Mouse (Mus musculus) CH12.LX (cell line): ENCODE measurements at regions not wholly inside any gene's neighbourhood (a gene's known extent, or its start where the extent isn't known, plus 50 kb on each side); places are given as distances from the start of the nearest gene placed in this dataset.

Experiments used
- DNase-seq: peaks from one replicate; pipeline ENCODE4 v3.0.0-alpha.2; 2013; ENCODE audit errors: extremely low read depth
- H3K27ac ChIP-seq: 2 replicates; pipeline ENCODE4 v1.5.1; 2012; ENCODE audit warnings: low read depth, mild to moderate bottlenecking, control low read depth, moderate library complexity; ENCODE audit not compliant: insufficient read depth
- H3K27me3 ChIP-seq: replicated peaks from 2 replicates; pipeline ENCODE3; 2012; ENCODE audit warnings: inconsistent platforms
- H3K36me3 ChIP-seq, 2 experiments: replicated peaks in 1 of 2; 2 replicates each; pipeline versions ENCODE3 to v1.6.1; 2012; ENCODE audit warnings: inconsistent platforms in 1 of 2, low read length in 1 of 2, mild to moderate bottlenecking in 1 of 2, mixed read lengths in 1 of 2, moderate library complexity in 1 of 2; ENCODE audit not compliant: control insufficient read depth in 1 of 2, insufficient read depth in 1 of 2
- H3K4me1 ChIP-seq, 2 experiments: 2 replicates each; pipeline ENCODE4 v1.6.1; 2012; ENCODE audit warnings: inconsistent platforms in 1 of 2, moderate library complexity in 1 of 2; ENCODE audit not compliant: insufficient read depth in 2 of 2, control insufficient read depth in 1 of 2
- H3K4me2 ChIP-seq: 2 replicates; pipeline ENCODE4 v1.6.1; 2012; ENCODE audit warnings: low read depth, mild to moderate bottlenecking, control low read depth; ENCODE audit not compliant: poor library complexity, insufficient read depth, severe bottlenecking
- H3K4me3 ChIP-seq, 3 experiments: fragments of 150-350 bp in 1 of 3; sonication (generic) in 1 of 3; replicated peaks in 1 of 3; 2 replicates each; pipeline versions ENCODE3 to v1.5.1; 2011 to 2012; ENCODE audit warnings: low read depth in 2 of 3, low read length in 2 of 3, mild to moderate bottlenecking in 2 of 3, moderate library complexity in 2 of 3, control low read depth in 1 of 3, improper control_type of control experiment in 1 of 3, inconsistent platforms in 1 of 3, mixed read lengths in 1 of 3; ENCODE audit not compliant: poor library complexity in 1 of 3
- H3K79me2 ChIP-seq: replicated peaks from 2 replicates; pipeline ENCODE4 v1.6.1; 2012; ENCODE audit warnings: mild to moderate bottlenecking, moderate library complexity; ENCODE audit not compliant: control insufficient read depth, poor library complexity, insufficient read depth, severe bottlenecking; ENCODE audit errors: extremely low read depth
- H3K9ac ChIP-seq: 2 replicates; pipeline ENCODE4 v1.6.1; 2012; ENCODE audit warnings: low read depth, mild to moderate bottlenecking, control low read depth, moderate library complexity; ENCODE audit not compliant: insufficient read depth
- H3K9me3 ChIP-seq: replicated peaks from 2 replicates; pipeline ENCODE3; 2012; ENCODE audit warnings: low read length, inconsistent platforms, mixed read lengths
- ELF1 ChIP-seq: IDR thresholded peaks from 2 replicates; pipeline ENCODE4 v1.6.1; 2014; ENCODE audit warnings: low read depth, mild to moderate bottlenecking, inconsistent platforms, low read length, improper control_type of control experiment
- ETS1 ChIP-seq: conservative IDR thresholded peaks from 2 replicates; pipeline ENCODE4 v1.6.1; 2012; ENCODE audit warnings: low read depth, mild to moderate bottlenecking, inconsistent platforms, low read length, improper control_type of control experiment, moderate library complexity
- GABPA ChIP-seq: IDR thresholded peaks from 2 replicates; pipeline ENCODE4 v1.6.1; 2012; ENCODE audit warnings: low read depth, low read length, improper control_type of control experiment, inconsistent platforms; ENCODE audit not compliant: insufficient replicate concordance
- HCFC1 ChIP-seq: IDR thresholded peaks from 2 replicates; pipeline ENCODE4 v1.6.1; 2012; ENCODE audit warnings: low read depth, mild to moderate bottlenecking, inconsistent platforms, low read length, improper control_type of control experiment
- IRF4 ChIP-seq: IDR thresholded peaks from 2 replicates; pipeline ENCODE4 v1.6.1; 2014; ENCODE audit warnings: low read depth, mild to moderate bottlenecking, inconsistent platforms, low read length, improper control_type of control experiment
- JUN ChIP-seq: IDR thresholded peaks from 2 replicates; pipeline ENCODE4 v1.6.1; 2011; ENCODE audit warnings: low read depth, mild to moderate bottlenecking, low read length, improper control_type of control experiment, moderate library complexity; ENCODE audit not compliant: insufficient read depth
- JUND ChIP-seq: conservative IDR thresholded peaks from 2 replicates; pipeline ENCODE4 v1.6.1; 2011; ENCODE audit warnings: low read depth, low read length, improper control_type of control experiment
- KAT2A ChIP-seq: IDR thresholded peaks from 2 replicates; pipeline ENCODE4 v1.6.1; 2012; ENCODE audit warnings: low read length, improper control_type of control experiment, inconsistent platforms; ENCODE audit not compliant: insufficient replicate concordance
- MAFK ChIP-seq: IDR thresholded peaks from 2 replicates; pipeline ENCODE4 v1.6.1; 2011; ENCODE audit warnings: low read length, improper control_type of control experiment; ENCODE audit not compliant: insufficient replicate concordance
- MAX ChIP-seq: IDR thresholded peaks from 2 replicates; pipeline ENCODE4 v1.6.1; 2011; ENCODE audit warnings: low read length, improper control_type of control experiment
- MEF2A ChIP-seq: IDR thresholded peaks from 2 replicates; pipeline ENCODE4 v1.6.1; 2014; ENCODE audit warnings: low read depth, mild to moderate bottlenecking, inconsistent platforms, low read length, improper control_type of control experiment, borderline replicate concordance
- MXI1 ChIP-seq: IDR thresholded peaks from 2 replicates; pipeline ENCODE4 v1.6.1; 2011; ENCODE audit warnings: mild to moderate bottlenecking, low read depth, low read length, improper control_type of control experiment
- MYC ChIP-seq: IDR thresholded peaks from 2 replicates; pipeline ENCODE4 v1.6.1; 2011; ENCODE audit warnings: low read depth, mild to moderate bottlenecking, improper control_type of control experiment, low read length
- NRF1 ChIP-seq: IDR thresholded peaks from 2 replicates; pipeline ENCODE4 v1.6.1; 2014; ENCODE audit warnings: low read depth, mild to moderate bottlenecking, inconsistent platforms, low read length, improper control_type of control experiment, moderate library complexity
- POLR2AphosphoS2 ChIP-seq: IDR thresholded peaks from 2 replicates; pipeline ENCODE4 v1.6.1; 2011; ENCODE audit warnings: low read depth, low read length, improper control_type of control experiment
- RAD21 ChIP-seq: IDR thresholded peaks from 2 replicates; pipeline ENCODE4 v1.6.1; 2011; ENCODE audit warnings: low read depth, mild to moderate bottlenecking, low read length, improper control_type of control experiment, moderate library complexity
- SIN3A ChIP-seq: IDR thresholded peaks from 2 replicates; pipeline ENCODE4 v1.6.1; 2012; ENCODE audit warnings: low read length, improper control_type of control experiment, inconsistent platforms
- UBTF ChIP-seq: IDR thresholded peaks from 2 replicates; pipeline ENCODE4 v1.6.1; 2012; ENCODE audit warnings: low read depth, mild to moderate bottlenecking, inconsistent platforms, low read length, improper control_type of control experiment, moderate library complexity
- ZC3H11A ChIP-seq: IDR thresholded peaks from 2 replicates; pipeline ENCODE4 v1.6.1; 2012; ENCODE audit warnings: low read depth, mild to moderate bottlenecking, inconsistent platforms, low read length, improper control_type of control experiment
- ZKSCAN1 ChIP-seq: IDR thresholded peaks from 2 replicates; pipeline ENCODE4 v1.6.1; 2012; ENCODE audit warnings: low read depth, inconsistent platforms, low read length, improper control_type of control experiment, borderline replicate concordance
- dilution Hi-C: fragments of 300-500 bp; cut with MboI; formaldehyde crosslinking; loops from 2 replicates; pipeline ENCODE4 v1.14.3; 2020; ENCODE audit warnings: low sequenced_read_pairs; ENCODE audit not compliant: extremely low pct_unique_long_range_greater_than_20kb, extremely low pct_ligation_motif_present
- in situ Hi-C: fragments of 300-500 bp; cut with MboI; formaldehyde crosslinking; loops from 3 replicates; pipeline ENCODE4 v1.14.3; 2019; ENCODE audit warnings: low sequenced_read_pairs, low pct_ligation_motif_present, low pct_unique_long_range_greater_than_20kb, mixed read lengths

DNA sequence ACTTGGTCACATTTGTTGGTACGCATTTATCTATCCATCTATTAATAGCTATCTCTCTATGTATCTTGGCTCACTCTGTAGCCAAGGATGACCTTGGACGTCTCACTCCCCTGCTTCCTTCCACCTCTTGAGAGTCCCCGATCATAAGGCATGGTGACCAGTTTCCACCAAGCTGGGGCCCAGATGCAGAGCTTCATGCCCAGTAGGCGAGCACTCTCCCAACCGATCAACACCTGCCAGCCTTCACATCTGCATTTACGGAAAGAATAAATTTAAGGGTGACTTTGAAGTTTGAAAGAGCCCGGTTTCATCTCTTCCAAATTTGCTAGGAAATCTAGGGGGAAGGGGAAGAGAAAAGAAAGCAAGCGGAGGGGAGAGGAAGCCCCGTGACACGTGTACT, 66.0 kb upstream of the Arhgap29 start:
- H3K4me3 ChIP-seq = no peak overlapping the region
- H3K9me3 ChIP-seq = no peaks in the 10 kb centered on the region
- H3K36me3 ChIP-seq = no peaks in the 10 kb centered on the region
- H3K79me2 ChIP-seq = no peaks in the 10 kb centered on the region
- dilution Hi-C loops = no loop called here
- peaks cover 4 to 15% of the 10 kb centered on the region in 2 experiments for H3K4me1 ChIP-seq
- no peak overlapping the region for H3K9ac ChIP-seq
- TF ChIP-seq ETS1 (no peak), SIN3A (no peak), POLR2AphosphoS2 (no peak), UBTF (no peak), MAFK (no peak), RAD21 (no peak), ZKSCAN1 (no peak), HCFC1 (no peak), KAT2A (no peak), MYC (no peak), GABPA (no peak), MEF2A (no peak), NRF1 (no peak), ELF1 (no peak), ZC3H11A (no peak), MXI1 (no peak), MAX (no peak), JUND (no peak), IRF4 (no peak), JUN (no peak)
- H3K4me2 ChIP-seq = no peak overlapping the region
- H3K27ac ChIP-seq = no peak overlapping the region
- DNase-seq = no peak
- in situ Hi-C loops = loop anchor here (5.0 to 25.0 kb wide), 3 partner anchors 256 to 751 kb away; no protein-coding TSS in a partner anchor
- no peaks in the 10 kb centered on the region for H3K27me3 ChIP-seq
